Mouse (Mus musculus) forebrain, embryonic 14.5 days (tissue): ENCODE measurements around the gene Ube4b. TPM values are rescaled to one million over a fixed set of nuclear protein-coding genes. Genes with fewer than 3 reads are reported as not detected.

Experiments used
- ATAC-seq: fragments of 200-750 bp; cut with Nextera tagmentation; 2 replicates; pipeline ENCODE4 v1.8.0; 2017; ENCODE audit warnings: mild to moderate bottlenecking, moderate library complexity
- DNase-seq: peaks from one replicate; pipeline ENCODE4 v3.0.0-alpha.2; 2015; ENCODE audit warnings: low spot score
- H3K27ac ChIP-seq: fragments of 300-500 bp; sonication (generic); 2 replicates; pipeline ENCODE4 v1.5.1; 2014; ENCODE audit warnings: low read depth, mild to moderate bottlenecking, control low read depth, low read length, moderate library complexity
- H3K27me3 ChIP-seq: fragments of 300-500 bp; sonication (generic); replicated peaks from 2 replicates; pipeline ENCODE4 v1.6.1; 2014; ENCODE audit warnings: low read length, control low read depth, mixed read lengths; ENCODE audit not compliant: control insufficient read depth, insufficient read depth
- H3K36me3 ChIP-seq: fragments of 300-500 bp; sonication (generic); 2 replicates; pipeline ENCODE4 v1.6.1; 2014; ENCODE audit warnings: low read length, control low read depth; ENCODE audit not compliant: control insufficient read depth, insufficient read depth
- H3K4me1 ChIP-seq: fragments of 300-500 bp; sonication (generic); 2 replicates; pipeline ENCODE4 v1.6.1; 2014; ENCODE audit warnings: antibody characterized with exemption, low read length, control low read depth; ENCODE audit not compliant: control insufficient read depth, insufficient read depth
- H3K4me2 ChIP-seq: fragments of 300-500 bp; sonication (generic); 2 replicates; pipeline ENCODE4 v1.6.1; 2014; ENCODE audit warnings: mild to moderate bottlenecking, control low read depth, low read length
- H3K4me3 ChIP-seq: fragments of 300-500 bp; sonication (generic); 2 replicates; pipeline ENCODE4 v1.5.1; 2014; ENCODE audit warnings: low read depth, low read length, control low read depth
- H3K9ac ChIP-seq: fragments of 300-500 bp; sonication (generic); 2 replicates; pipeline ENCODE4 v1.6.1; 2014; ENCODE audit warnings: mild to moderate bottlenecking, low read length, control low read depth, moderate library complexity
- H3K9me3 ChIP-seq: fragments of 300-500 bp; sonication (generic); replicated peaks from 2 replicates; pipeline ENCODE4 v1.6.1; 2016; ENCODE audit warnings: low read length, control low read depth, mixed read lengths; ENCODE audit not compliant: control insufficient read depth
- WGBS: fragments of 180-500 bp; shearing (Covaris S2); extraction: QIAGEN DNeasy Blood & Tissue Kit; methylation state at CpG from one replicate; pipeline ENCODE4 v1.1.7; 2014; 5-methylcytosine and 5-hydroxymethylcytosine counted together
- polyA plus RNA-seq: library from polyadenylated mRNA; unstranded; fragments of >200 nt; fragmentation: Nextera tagmentation; extraction: Ambion mirVana; gene quantifications from 2 replicates; pipeline ENCODE4 v1.2.1, GENCODE M21; 2014

Ube4b gene
- polyA plus RNA-seq, 1 experiment from 2014 or later = 34.3 TPM

DNA sequence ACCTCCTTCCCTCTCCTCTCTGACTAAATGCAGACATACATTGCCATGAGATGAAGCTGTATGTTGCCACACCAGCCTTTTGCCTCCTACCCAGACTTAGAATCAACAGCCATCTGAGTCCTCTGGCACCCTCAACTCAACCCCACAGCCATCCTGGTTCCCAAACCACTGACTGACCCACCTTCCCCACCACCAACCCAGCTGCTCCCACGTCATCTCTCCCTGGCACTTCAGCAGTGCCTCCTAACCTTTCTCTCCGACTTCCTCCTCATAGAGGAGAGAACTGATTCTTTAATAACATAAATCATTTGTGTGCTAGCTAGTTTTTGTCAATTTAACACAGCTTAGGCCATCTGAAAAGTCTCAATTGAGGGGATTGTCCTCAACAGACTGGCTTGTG, 9.6 kb downstream of the Ube4b start:
- DNase-seq = no peak
- 0 out of 2 replicates have a peak, but pooled peaks cover 2% of the 10 kb centered on the region for H3K36me3 ChIP-seq
- H3K9me3 ChIP-seq = no peaks in the 10 kb centered on the region
- H3K4me1 ChIP-seq = peaks cover 12% of the 10 kb centered on the region
- H3K27me3 ChIP-seq = no peaks in the 10 kb centered on the region
- no peak overlapping the region for H3K4me3 ChIP-seq
- 85% methylated on average over 2 of the region's 2 CpGs for WGBS
- no peak overlapping the region for H3K4me2 ChIP-seq
- H3K9ac ChIP-seq = no peak overlapping the region
- H3K27ac ChIP-seq = no peak overlapping the region
- no peak for ATAC-seq

GRCm38 (mm10) chr4:149416417-149416816, 10.1 kb downstream of the Ube4b start:
- H3K27ac ChIP-seq = no peak overlapping the region
- H3K36me3 ChIP-seq = 0 out of 2 replicates have a peak, but pooled peaks cover 2% of the 10 kb centered on the region
- DNase-seq (no peak), ATAC-seq (no peak)
- WGBS = 84% methylated on average over 10 of the region's 10 CpGs
- H3K9ac ChIP-seq = no peak overlapping the region
- H3K27me3 ChIP-seq = no peaks in the 10 kb centered on the region
- H3K4me1 ChIP-seq = peaks cover 12% of the 10 kb centered on the region
- no peaks in the 10 kb centered on the region for H3K9me3 ChIP-seq
- H3K4me3 ChIP-seq = no peak overlapping the region
- no peak overlapping the region for H3K4me2 ChIP-seq

- ATAC-seq = peak; percentile 29; the same call in 1 of the 2 replicates
- Histone ChIP-seq H3K27ac (no peak overlapping the region; the same call in 1 of the 2 replicates), H3K4me1 (peaks cover 12% of the 10 kb centered on the region)
These were observed 10.8 kb downstream of the Ube4b start for GRCm38 (mm10) chr4:149415651-149416169.

DNA sequence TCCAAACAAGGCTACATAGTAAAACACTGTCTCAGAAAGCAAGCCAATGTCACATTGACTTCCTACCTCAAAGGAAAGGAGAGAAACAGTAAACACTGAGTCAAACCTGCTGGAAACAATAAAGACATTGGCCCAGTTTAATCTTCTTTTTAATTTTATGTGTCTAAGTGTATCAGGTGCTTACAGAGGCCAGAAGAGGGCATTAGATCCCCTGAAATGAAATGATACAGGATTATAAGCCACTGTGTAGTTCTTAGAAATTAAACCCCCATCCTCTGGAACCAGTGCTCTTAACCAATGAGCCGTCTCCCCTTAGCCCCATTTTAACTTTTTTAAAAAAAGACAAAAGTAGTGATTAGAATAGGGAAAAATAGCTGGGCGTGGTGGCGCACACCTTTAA, 12.3 kb downstream of the Ube4b start:
- Histone ChIP-seq H3K27ac (no peak overlapping the region), H3K36me3 (0 out of 2 replicates have a peak, but pooled peaks cover 2% of the 10 kb centered on the region), H3K27me3 (no peaks in the 10 kb centered on the region), H3K9me3 (no peaks in the 10 kb centered on the region), H3K4me1 (peaks cover 12% of the 10 kb centered on the region), H3K9ac (no peak overlapping the region), H3K4me2 (no peak overlapping the region), H3K4me3 (no peak overlapping the region)
- no peak for DNase-seq
- WGBS = 91% methylated on average over 3 of the region's 3 CpGs
- ATAC-seq = no peak

More at GRCm38 (mm10) chr4:149415651-149416169, 10.8 kb downstream of the Ube4b start:
- H3K9ac ChIP-seq = no peak overlapping the region
- WGBS = 47% methylated on average over 13 of the region's 13 CpGs
- H3K4me2 ChIP-seq = no peak overlapping the region
- peak; percentile 58 for DNase-seq
- no peak overlapping the region for H3K4me3 ChIP-seq
- no peaks in the 10 kb centered on the region for H3K9me3 ChIP-seq
- H3K27me3 ChIP-seq = no peaks in the 10 kb centered on the region
- 0 out of 2 replicates have a peak, but pooled peaks cover 2% of the 10 kb centered on the region for H3K36me3 ChIP-seq

GRCm38 (mm10) chr4:149409759-149410158, 16.8 kb downstream of the Ube4b start:
- Histone ChIP-seq H3K27me3 (no peaks in the 10 kb centered on the region), H3K4me1 (no peaks in the 10 kb centered on the region), H3K9me3 (no peaks in the 10 kb centered on the region), H3K9ac (no peak overlapping the region), H3K4me2 (no peak overlapping the region), H3K36me3 (0 out of 2 replicates have a peak, but pooled peaks cover 2% of the 10 kb centered on the region), H3K27ac (no peak overlapping the region), H3K4me3 (no peak overlapping the region)
- DNase-seq = no peak
- no peak for ATAC-seq
- 94% methylated on average over 4 of the region's 4 CpGs for whole genome bisulfite sequencing

DNA sequence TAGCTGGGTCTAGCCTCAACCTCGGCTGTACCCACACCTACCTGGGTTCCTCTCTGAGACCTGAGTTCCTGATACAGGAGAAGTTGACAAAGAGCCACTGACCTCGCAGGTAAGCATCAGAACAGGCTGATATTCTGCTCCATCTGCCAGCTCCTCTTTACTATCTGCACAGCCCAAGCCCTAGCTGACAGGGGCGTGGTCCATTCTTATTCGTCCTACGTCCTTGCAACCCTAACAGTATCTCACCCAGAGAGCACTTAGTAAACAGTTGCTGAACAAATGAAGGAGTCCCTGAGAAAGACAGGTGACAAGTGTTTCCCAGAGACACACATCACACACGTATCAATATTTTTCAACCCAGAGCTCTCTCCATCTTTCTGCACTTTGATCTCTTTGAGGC, 18.2 kb downstream of the Ube4b start:
- Histone ChIP-seq H3K4me3 (no peak overlapping the region), H3K36me3 (0 out of 2 replicates have a peak, but pooled peaks cover 2% of the 10 kb centered on the region), H3K9me3 (no peaks in the 10 kb centered on the region), H3K27me3 (no peaks in the 10 kb centered on the region), H3K4me1 (0 out of 2 replicates have a peak, but pooled peaks cover 3% of the 10 kb centered on the region), H3K4me2 (no peak overlapping the region), H3K27ac (no peak overlapping the region), H3K9ac (no peak overlapping the region)
- ATAC-seq (no peak), DNase-seq (no peak)
- WGBS = 95% methylated on average over 6 of the region's 6 CpGs

- Histone ChIP-seq H3K4me1 (0 out of 2 replicates have a peak, but pooled peaks cover 3% of the 10 kb centered on the region), H3K27me3 (no peaks in the 10 kb centered on the region), H3K9me3 (no peaks in the 10 kb centered on the region), H3K27ac (no peak overlapping the region), H3K9ac (no peak overlapping the region), H3K4me3 (no peak overlapping the region), H3K36me3 (0 out of 2 replicates have a peak, but pooled peaks cover 2% of the 10 kb centered on the region), H3K4me2 (no peak overlapping the region)
- ATAC-seq (no peak), DNase-seq (no peak)
- WGBS = 86% methylated on average over 5 of the region's 5 CpGs
These were observed 19.1 kb downstream of the Ube4b start for GRCm38 (mm10) chr4:149407461-149407860.

GRCm38 (mm10) chr4:149405713-149406443, 20.7 kb downstream of the Ube4b start:
- Histone ChIP-seq H3K4me1 (0 out of 2 replicates have a peak, but pooled peaks cover 3% of the 10 kb centered on the region), H3K4me2 (no peak overlapping the region), H3K27me3 (no peaks in the 10 kb centered on the region), H3K9ac (no peak overlapping the region), H3K27ac (no peak overlapping the region; the same call in 1 of the 2 replicates), H3K36me3 (no peaks in the 10 kb centered on the region), H3K4me3 (no peak overlapping the region), H3K9me3 (no peaks in the 10 kb centered on the region)
- DNase-seq = no peak
- no peak for ATAC-seq
- 87% methylated on average over 16 of the region's 16 CpGs for WGBS
